Mouse (Mus musculus) liver, postnatal 0 days (tissue): ENCODE data around the gene Cldnd1. TPM values are rescaled to one million over a fixed set of nuclear protein-coding genes. Genes with fewer than 3 reads are reported as not detected.

ENCODE experiments used
- ATAC-seq: fragments of 200-750 bp; cut with Nextera tagmentation; 2 replicates; pipeline ENCODE4 v1.8.0; 2017; ENCODE audit warnings: mild to moderate bottlenecking, moderate library complexity
- DNase-seq: peaks from one replicate; pipeline ENCODE4 v3.0.0-alpha.2; 2016
- H3K27ac ChIP-seq: fragments of 300-500 bp; sonication (generic); 2 replicates; pipeline ENCODE4 v1.5.1; 2014; ENCODE audit warnings: antibody characterized with exemption, moderate library complexity, mild to moderate bottlenecking, low read depth
- H3K27me3 ChIP-seq: fragments of 300-500 bp; sonication (generic); 2 replicates; pipeline ENCODE4 v1.6.1; 2014; ENCODE audit warnings: low read length, control low read depth, mixed read lengths; ENCODE audit not compliant: insufficient read depth
- H3K36me3 ChIP-seq: fragments of 300-500 bp; sonication (generic); replicated peaks from 2 replicates; pipeline ENCODE4 v1.6.1; 2014; ENCODE audit warnings: mild to moderate bottlenecking, control low read depth, low read length, moderate library complexity, mixed read lengths; ENCODE audit not compliant: insufficient read depth
- H3K4me1 ChIP-seq: fragments of 300-500 bp; sonication (generic); 2 replicates; pipeline ENCODE4 v1.6.1; 2014; ENCODE audit warnings: antibody characterized with exemption, mild to moderate bottlenecking, control low read depth; ENCODE audit not compliant: insufficient read depth
- H3K4me2 ChIP-seq: fragments of 300-500 bp; sonication (generic); 2 replicates; pipeline ENCODE4 v1.6.1; 2014; ENCODE audit warnings: low read depth, mild to moderate bottlenecking, low read length, moderate library complexity, mixed read lengths
- H3K4me3 ChIP-seq: fragments of 300-500 bp; sonication (generic); 2 replicates; pipeline ENCODE4 v1.5.1; 2014; ENCODE audit warnings: low read depth, low read length
- H3K9ac ChIP-seq: fragments of 300-500 bp; sonication (generic); replicated peaks from 2 replicates; pipeline ENCODE4 v1.6.1; 2014; ENCODE audit warnings: mild to moderate bottlenecking, moderate library complexity
- H3K9me3 ChIP-seq: fragments of 300-500 bp; sonication (generic); 2 replicates; pipeline ENCODE4 v1.6.1; 2016; ENCODE audit warnings: mild to moderate bottlenecking, control low read depth, low read length, mixed read lengths
- CTCF ChIP-seq: sonication (generic); IDR thresholded peaks from 2 replicates; pipeline ENCODE4 v1.5.1; 2016; ENCODE audit warnings: antibody characterized with exemption, low read depth
- EP300 ChIP-seq: IDR thresholded peaks from 2 replicates; pipeline ENCODE4 v1.6.1; 2016; ENCODE audit warnings: antibody characterized with exemption, low read depth, mild to moderate bottlenecking
- WGBS: fragments of 180-500 bp; shearing (Covaris S2); extraction: QIAGEN DNeasy Blood & Tissue Kit; methylation state at CpG from one replicate; pipeline ENCODE4 v1.1.7; 2014; ENCODE audit not compliant: insufficient replicate concordance; 5-methylcytosine and 5-hydroxymethylcytosine counted together
- polyA plus RNA-seq: library from polyadenylated mRNA; unstranded; fragments of >200 nt; fragmentation: Nextera tagmentation; extraction: Ambion mirVana; gene quantifications from 2 replicates; pipeline ENCODE4 v1.2.1, GENCODE M21; 2015

Gene Cldnd1
- polyA plus RNA-seq, 1 experiment from 2014 or later: 28.4 TPM

DNA sequence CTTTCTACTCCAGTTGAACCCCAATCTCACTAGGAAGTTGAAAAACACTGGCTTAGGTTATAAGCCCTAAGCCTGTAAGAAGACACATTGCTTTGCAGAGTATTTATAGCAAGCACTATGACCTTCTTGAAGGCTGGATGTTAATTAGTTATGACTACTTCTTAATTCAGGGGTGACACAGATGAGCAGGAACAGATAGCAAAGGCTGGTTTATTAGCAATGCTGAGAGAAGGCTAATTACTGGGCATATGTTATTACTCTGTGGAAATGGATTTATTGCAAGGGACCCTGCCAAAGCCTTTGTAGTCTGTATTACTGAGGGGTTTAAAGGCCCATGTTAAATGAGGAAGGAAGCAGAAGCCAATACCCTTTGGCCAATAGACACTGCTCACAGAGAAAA lies 22.7 kb upstream of the Cldnd1 start:
- Histone ChIP-seq H3K27ac (no peak overlapping the region), H3K4me2 (no peak overlapping the region), H3K36me3 (no peaks in the 10 kb centered on the region), H3K9me3 (no peaks in the 10 kb centered on the region), H3K4me3 (no peak overlapping the region), H3K27me3 (0 out of 2 replicates have a peak, but pooled peaks cover 5% of the 10 kb centered on the region), H3K4me1 (no peaks in the 10 kb centered on the region), H3K9ac (no peak overlapping the region)
- no peak for DNase-seq
- no peak for TF ChIP-seq CTCF
- no peak for TF ChIP-seq EP300
- no peak for ATAC-seq

DNA sequence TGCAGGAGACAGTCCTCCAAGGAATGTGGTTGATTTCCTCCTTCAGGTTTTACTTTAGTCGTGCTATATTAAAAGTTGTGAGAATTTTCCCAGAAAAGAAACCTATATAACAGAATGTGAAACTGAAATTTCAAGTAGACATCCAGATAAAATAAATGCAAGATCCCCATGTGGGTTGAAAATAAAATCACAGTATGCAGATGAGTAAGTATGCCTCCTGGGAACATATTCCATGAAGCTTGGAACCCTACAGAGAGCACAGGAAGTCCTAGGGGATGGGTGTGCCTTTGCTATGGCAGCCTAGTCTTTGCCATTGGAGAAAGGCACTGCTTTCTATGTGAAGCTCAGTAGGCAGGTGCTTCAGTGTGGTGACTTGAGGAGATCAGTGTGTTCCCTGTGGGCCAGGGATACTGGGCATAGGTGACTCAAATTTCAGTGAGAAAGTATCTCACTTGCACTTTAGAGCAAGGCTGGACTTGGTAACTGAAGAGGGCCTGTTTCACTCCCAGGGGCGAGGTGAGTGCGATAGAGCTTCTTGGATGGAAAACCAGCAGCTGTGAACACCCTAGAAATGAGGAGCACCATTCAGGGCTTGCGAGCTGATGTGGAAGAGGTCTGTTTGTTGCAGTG lies 20.3 kb upstream of the Cldnd1 start:
- H3K36me3 ChIP-seq: no peaks in the 10 kb centered on the region
- H3K4me1 ChIP-seq: no peaks in the 10 kb centered on the region
- no peak overlapping the region for H3K27ac ChIP-seq
- no peak overlapping the region for H3K4me3 ChIP-seq
- TF ChIP-seq EP300 (no peak), CTCF (no peak)
- 0 out of 2 replicates have a peak, but pooled peaks cover 2% of the 10 kb centered on the region for H3K27me3 ChIP-seq
- H3K9ac ChIP-seq: no peak overlapping the region
- no peak for ATAC-seq
- no peak overlapping the region for H3K4me2 ChIP-seq
- 84% methylated on average over 4 of the region's 4 CpGs for WGBS
- no peaks in the 10 kb centered on the region for H3K9me3 ChIP-seq
- DNase-seq: no peak

DNA sequence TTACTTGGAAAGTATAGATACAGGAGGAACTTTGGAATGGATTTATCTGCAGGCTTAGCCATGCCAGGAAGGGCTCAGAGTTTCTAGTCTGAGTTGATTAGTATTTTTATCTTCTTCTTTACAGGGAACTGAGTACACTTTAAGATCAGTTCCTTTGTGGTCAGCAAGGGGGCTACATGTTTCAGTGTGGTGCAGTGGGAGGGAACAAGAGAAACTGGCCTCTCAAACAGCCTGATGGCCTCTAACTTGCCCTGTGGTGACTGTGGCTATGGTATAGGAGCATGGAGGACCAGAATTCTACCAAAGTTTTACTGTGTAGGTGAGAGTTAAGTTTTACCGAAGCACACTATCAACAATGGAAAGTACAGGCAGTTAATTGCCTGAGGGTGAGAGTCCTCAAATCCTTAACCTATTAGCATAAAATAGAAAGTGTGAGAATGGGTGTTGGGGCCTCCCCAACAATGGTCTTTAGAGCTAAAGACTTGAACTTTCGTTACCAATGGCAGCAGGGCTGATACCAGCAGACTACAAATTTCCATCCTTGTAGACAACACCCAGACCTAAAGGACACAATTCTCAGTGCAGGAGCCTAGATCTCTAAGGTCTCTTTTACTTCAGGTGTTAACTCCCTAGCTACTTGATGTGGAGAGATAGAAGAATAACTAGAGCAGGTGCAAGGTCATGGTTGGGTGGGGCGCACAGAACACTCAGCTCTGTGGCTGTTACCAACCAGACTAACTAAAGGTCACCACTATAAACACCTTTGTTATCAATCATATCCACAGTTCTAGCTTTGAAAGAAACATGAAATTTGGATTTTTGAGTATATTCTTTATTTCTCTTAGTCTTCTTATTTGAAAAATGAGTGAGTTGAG lies 18.9 kb upstream of the Cldnd1 start:
- WGBS: 69% methylated on average over 3 of the region's 3 CpGs
- no peak for DNase-seq
- Histone ChIP-seq H3K4me1 (no peaks in the 10 kb centered on the region), H3K36me3 (no peaks in the 10 kb centered on the region), H3K4me3 (no peak overlapping the region), H3K9me3 (no peaks in the 10 kb centered on the region), H3K27me3 (no peaks in the 10 kb centered on the region), H3K9ac (no peak overlapping the region), H3K27ac (no peak overlapping the region), H3K4me2 (no peak overlapping the region)
- TF ChIP-seq CTCF (no peak), EP300 (no peak)
- ATAC-seq: no peak

DNA sequence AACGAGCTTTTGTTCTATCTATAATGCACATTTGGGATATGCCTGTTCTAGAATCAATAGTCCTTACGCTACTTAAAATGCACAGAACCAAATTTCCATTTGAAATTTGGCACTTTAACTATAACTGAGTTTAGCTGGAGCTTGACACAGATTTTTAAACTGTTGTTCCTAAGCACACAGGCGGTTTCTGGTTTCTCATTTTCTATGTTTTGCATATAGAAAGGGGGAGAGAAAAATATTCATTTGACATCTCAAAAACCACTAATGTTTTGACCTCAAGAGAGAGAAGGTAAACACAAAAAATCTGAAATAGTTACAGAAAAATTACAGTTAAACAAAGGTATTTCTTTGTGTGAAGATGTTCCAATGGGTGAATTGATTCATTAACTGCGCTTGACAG lies 18.2 kb upstream of the Cldnd1 start:
- Histone ChIP-seq H3K9ac (no peak overlapping the region), H3K4me2 (no peak overlapping the region), H3K27ac (no peak overlapping the region), H3K4me3 (no peak overlapping the region), H3K27me3 (no peaks in the 10 kb centered on the region), H3K9me3 (no peaks in the 10 kb centered on the region), H3K4me1 (no peaks in the 10 kb centered on the region), H3K36me3 (no peaks in the 10 kb centered on the region)
- WGBS: 74% methylated on average over 4 of the region's 4 CpGs
- DNase-seq (no peak), ATAC-seq (no peak)
- no peak for TF ChIP-seq CTCF
- TF ChIP-seq EP300: no peak

DNA sequence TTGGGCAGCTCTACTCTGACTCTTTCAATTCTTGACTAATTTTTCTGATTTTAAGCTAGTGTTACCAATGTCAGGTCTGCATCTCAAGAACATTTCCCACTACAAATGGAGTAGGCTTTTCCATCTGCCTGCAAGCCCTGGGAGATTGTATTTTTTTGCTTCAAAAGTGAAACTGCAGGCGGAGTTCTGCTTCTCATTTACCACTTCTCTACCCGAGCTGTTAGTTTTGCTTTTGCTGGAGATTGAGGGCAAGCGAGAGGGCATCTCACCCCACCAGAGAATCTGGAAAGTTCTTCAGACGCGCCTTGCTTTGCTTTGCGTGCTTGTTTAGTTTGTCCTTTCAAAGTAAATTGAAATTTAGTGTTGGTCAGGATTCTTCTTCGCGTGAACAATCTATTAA lies 15.5 kb upstream of the Cldnd1 start:
- no peaks in the 10 kb centered on the region for H3K36me3 ChIP-seq
- H3K4me2 ChIP-seq: peak overlapping the region; percentile 42; the same call in 1 of the 2 replicates
- H3K4me1 ChIP-seq: no peaks in the 10 kb centered on the region
- 48% methylated on average over 8 of the region's 8 CpGs for WGBS
- H3K9ac ChIP-seq: peak overlapping the region; percentile 26; the same call in 1 of the 2 replicates
- H3K27ac ChIP-seq: no peak overlapping the region
- TF ChIP-seq EP300 (no peak), CTCF (no peak)
- no peak for DNase-seq
- ATAC-seq: no peak
- no peaks in the 10 kb centered on the region for H3K9me3 ChIP-seq
- H3K4me3 ChIP-seq: no peak overlapping the region
- no peaks in the 10 kb centered on the region for H3K27me3 ChIP-seq

DNA sequence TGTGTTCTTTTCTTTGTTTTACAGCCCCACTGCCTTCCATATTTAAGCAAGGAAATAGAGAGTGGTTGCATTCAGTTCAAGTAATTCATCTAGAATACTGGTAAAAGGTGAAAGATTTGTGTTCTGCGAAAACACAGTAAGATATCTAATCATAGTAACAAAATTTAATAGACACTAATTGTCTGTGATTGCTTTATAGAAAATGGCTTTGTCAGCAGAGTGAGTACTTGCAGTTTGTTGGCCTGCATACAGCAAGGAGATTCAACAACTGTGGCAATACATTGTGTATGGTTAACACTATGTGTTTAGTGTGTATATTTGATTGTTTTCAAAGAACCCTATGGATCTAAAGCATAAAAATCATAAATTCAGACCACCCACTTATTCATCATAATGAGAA lies 14.6 kb upstream of the Cldnd1 start:
- 85% methylated on average over 1 of the region's 1 CpGs for whole genome bisulfite sequencing
- Histone ChIP-seq H3K4me3 (no peak overlapping the region), H3K27me3 (no peaks in the 10 kb centered on the region), H3K9me3 (no peaks in the 10 kb centered on the region), H3K4me1 (no peaks in the 10 kb centered on the region), H3K36me3 (no peaks in the 10 kb centered on the region), H3K9ac (no peak overlapping the region), H3K4me2 (no peak overlapping the region), H3K27ac (no peak overlapping the region)
- DNase-seq: no peak
- no peak for ATAC-seq
- TF ChIP-seq EP300 (no peak), CTCF (no peak)
